Mouse (Mus musculus): Measurements from ENCODE around the gene Lce1g. TPM values are rescaled to one million over a fixed set of nuclear protein-coding genes. Genes with fewer than 3 reads are reported as not detected.

The Lce1g gene
- total and polyA plus RNA-seq, 3 experiments = not detected

DNA sequence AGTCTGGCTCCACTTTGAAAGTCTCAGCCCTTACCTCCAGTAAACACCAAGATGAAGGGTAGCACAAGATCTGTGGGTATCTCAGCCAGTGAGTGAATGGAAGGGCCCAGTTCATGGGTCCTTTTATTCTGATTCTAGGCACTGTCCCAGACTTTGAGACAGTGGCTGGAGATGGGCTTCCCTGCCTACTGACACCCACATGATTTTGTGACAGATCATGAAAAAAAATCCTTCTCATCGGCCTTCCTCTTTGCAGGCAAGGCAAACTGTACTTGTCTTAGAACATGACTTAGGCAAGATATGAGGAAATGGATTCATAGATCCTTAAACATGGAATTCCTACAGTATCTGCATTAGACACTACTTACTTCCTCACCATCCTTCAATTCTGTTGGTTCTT, 13.1 kb downstream of the Lce1g start, which contains the start of gene Gm38119:
Gm38119 (minus strand) TSS at position 101 of the 400 bp plus-strand sequence.
- intact Hi-C loops (cut with DNase I) = no loop called here
- DNase-seq = no peak
- no peak for TF ChIP-seq CTCF (IDR thresholded peaks at IDR 0.05)
- 60% methylated on average over 1 of the region's 1 CpGs for WGBS
- H3K9ac ChIP-seq (ENCODE audit: low read depth, low read length) = no peak within 1 kb of the TSS
- no peaks in the 10 kb centered on the region for H3K79me2 ChIP-seq (replicated peaks; ENCODE audit: control insufficient read depth, insufficient read depth, low read length)
- H3K27ac ChIP-seq = no peak within 1 kb of the TSS
- no peaks in the 10 kb centered on the region for H3K4me1 ChIP-seq (ENCODE audit: control insufficient read depth, insufficient read depth, low read length)
- no peak within 1 kb of the TSS for H3K4me3 ChIP-seq
- H3K27me3 ChIP-seq (ENCODE audit: control insufficient read depth, insufficient read depth, low read length) = no peaks in the 10 kb centered on the region
- no peaks in the 10 kb centered on the region for H3K36me3 ChIP-seq (ENCODE audit: control insufficient read depth, insufficient read depth, low read length)

- WGBS = 84% methylated on average over 5 of the region's 5 CpGs
- Histone ChIP-seq H3K27me3 (ENCODE audit: control insufficient read depth, insufficient read depth, low read length) (no peaks in the 10 kb centered on the region), H3K4me1 (ENCODE audit: control insufficient read depth, insufficient read depth, low read length) (no peaks in the 10 kb centered on the region), H3K4me3 (no peak overlapping the region), H3K79me2 (replicated peaks; ENCODE audit: control insufficient read depth, insufficient read depth, low read length) (no peaks in the 10 kb centered on the region), H3K36me3 (ENCODE audit: control insufficient read depth, insufficient read depth, low read length) (no peaks in the 10 kb centered on the region), H3K9ac (ENCODE audit: low read depth, low read length) (no peak overlapping the region), H3K27ac (no peak overlapping the region)
- intact Hi-C loops (cut with DNase I) = no loop called here
- no peak for DNase-seq
- no peak for TF ChIP-seq POLR2A (IDR thresholded peaks at IDR 0.05; ENCODE audit: insufficient read depth, low read depth, low read length)
- no peak for TF ChIP-seq EP300 (IDR thresholded peaks at IDR 0.05; ENCODE audit: insufficient read depth, low read depth, low read length)
- no peak for TF ChIP-seq CTCF (IDR thresholded peaks at IDR 0.05)
These were observed 29.5 kb downstream of the Lce1g start for GRCm38 (mm10) chr3:92722631-92723030.

DNA sequence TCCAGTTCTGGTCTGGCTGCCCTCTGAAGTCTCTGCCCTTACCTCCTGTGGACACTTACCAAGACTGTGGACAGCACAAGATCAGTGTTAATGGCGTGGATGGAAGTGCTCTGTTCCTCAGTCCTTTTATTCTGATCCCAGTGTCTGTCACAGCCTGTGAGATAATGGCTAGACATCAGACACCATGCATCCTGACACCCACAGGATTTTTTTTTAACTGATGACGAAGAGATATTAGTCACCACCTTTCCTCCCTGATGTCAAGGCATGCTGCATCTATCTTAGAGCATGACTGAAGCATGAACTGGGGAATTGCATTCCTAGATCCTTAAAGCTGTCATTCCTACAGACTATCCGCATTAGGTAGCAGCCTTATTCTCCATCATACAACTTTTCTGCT, 31.9 kb downstream of the Lce1g start, which contains the start of gene Lce1f:
Lce1f (minus strand) TSS at position 101 of the 400 bp plus-strand sequence.
- TF ChIP-seq POLR2A (IDR thresholded peaks at IDR 0.05; ENCODE audit: insufficient read depth, low read depth, low read length) (no peak), CTCF (IDR thresholded peaks at IDR 0.05) (no peak)
- no peak for DNase-seq
- Histone ChIP-seq H3K27me3 (ENCODE audit: control insufficient read depth, insufficient read depth, low read length) (no peaks in the 10 kb centered on the region), H3K4me1 (ENCODE audit: control insufficient read depth, insufficient read depth, low read length) (no peaks in the 10 kb centered on the region), H3K36me3 (ENCODE audit: control insufficient read depth, insufficient read depth, low read length) (no peaks in the 10 kb centered on the region), H3K79me2 (replicated peaks; ENCODE audit: control insufficient read depth, insufficient read depth, low read length) (no peaks in the 10 kb centered on the region), H3K27ac (no peak within 1 kb of the TSS), H3K9ac (ENCODE audit: low read depth, low read length) (no peak within 1 kb of the TSS), H3K4me3 (no peak within 1 kb of the TSS)
- intact Hi-C loops (cut with DNase I) = no loop called here
- WGBS = 58% methylated on average over 3 of the region's 3 CpGs

DNA sequence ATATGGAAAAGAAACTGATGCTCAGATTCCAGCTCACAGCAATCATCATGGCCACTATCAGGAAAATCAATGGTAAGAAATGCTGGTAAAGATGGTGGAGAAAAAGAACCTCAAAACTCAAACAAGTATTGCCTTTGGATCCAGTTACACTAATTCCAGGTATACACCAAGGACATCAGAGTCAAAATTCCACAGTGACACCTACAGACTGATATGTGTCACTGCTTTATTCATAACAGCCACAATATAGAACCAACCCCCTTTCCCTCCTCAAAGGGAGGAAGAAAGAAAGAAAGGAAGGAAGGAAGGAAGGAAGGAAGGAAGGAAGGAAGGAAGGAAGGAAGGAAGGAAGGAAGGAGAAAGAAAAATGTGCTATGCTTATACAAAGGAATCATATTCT, 37.0 kb downstream of the Lce1g start:
- no peaks in the 10 kb centered on the region for H3K27me3 ChIP-seq (ENCODE audit: control insufficient read depth, insufficient read depth, low read length)
- DNase-seq = no peak
- intact Hi-C loops (cut with DNase I) = no loop called here
- TF ChIP-seq CTCF (IDR thresholded peaks at IDR 0.05) = no peak
- no peak for TF ChIP-seq EP300 (IDR thresholded peaks at IDR 0.05; ENCODE audit: insufficient read depth, low read depth, low read length)
- H3K36me3 ChIP-seq (ENCODE audit: control insufficient read depth, insufficient read depth, low read length) = no peaks in the 10 kb centered on the region
- no peaks in the 10 kb centered on the region for H3K79me2 ChIP-seq (replicated peaks; ENCODE audit: control insufficient read depth, insufficient read depth, low read length)
- H3K4me3 ChIP-seq = no peak overlapping the region
- no peaks in the 10 kb centered on the region for H3K4me1 ChIP-seq (ENCODE audit: control insufficient read depth, insufficient read depth, low read length)
- H3K27ac ChIP-seq = no peak overlapping the region
- no peak overlapping the region for H3K9ac ChIP-seq (ENCODE audit: low read depth, low read length)

- 76% methylated on average over 2 of the region's 2 CpGs for WGBS
- intact Hi-C loops (cut with DNase I) = no loop called here
- Histone ChIP-seq H3K36me3 (ENCODE audit: control insufficient read depth, insufficient read depth, low read length) (no peaks in the 10 kb centered on the region), H3K27ac (no peak within 1 kb of the TSS), H3K9ac (ENCODE audit: low read depth, low read length) (no peak within 1 kb of the TSS), H3K27me3 (ENCODE audit: control insufficient read depth, insufficient read depth, low read length) (no peaks in the 10 kb centered on the region), H3K4me1 (ENCODE audit: control insufficient read depth, insufficient read depth, low read length) (no peaks in the 10 kb centered on the region), H3K4me3 (no peak within 1 kb of the TSS), H3K79me2 (replicated peaks; ENCODE audit: control insufficient read depth, insufficient read depth, low read length) (no peaks in the 10 kb centered on the region)
- DNase-seq = no peak
- TF ChIP-seq POLR2A (IDR thresholded peaks at IDR 0.05; ENCODE audit: insufficient read depth, low read depth, low read length) (no peak), CTCF (IDR thresholded peaks at IDR 0.05) (no peak), EP300 (IDR thresholded peaks at IDR 0.05; ENCODE audit: insufficient read depth, low read depth, low read length) (no peak)
These were observed 43.2 kb downstream of the Lce1g start, which contains the start of gene Lce1e for GRCm38 (mm10) chr3:92708974-92709373. Gene Lce1e, minus strand, starts transcription at chr3:92709074.

Other genes starting within 250 kb of the Lce1g start
- gene 2310046K23Rik, start 217.8 kb downstream of the Lce1g start, total RNA-seq (2021) = not detected
- gene 2310046K23Rik, start 217.8 kb downstream of the Lce1g start, polyA plus RNA-seq (2012; rRNA removed) = not detected in 2 replicates
- gene Ivl, start 178.6 kb downstream of the Lce1g start, total RNA-seq (2021) = not detected
- gene Ivl, start 178.6 kb downstream of the Lce1g start, polyA plus RNA-seq (2012; rRNA removed) = not detected in 2 replicates
- gene Smcp, start 163.3 kb downstream of the Lce1g start, total RNA-seq (2021) = not detected
- gene Smcp, start 163.3 kb downstream of the Lce1g start, polyA plus RNA-seq (2012; rRNA removed) = 0.86 and 0.91 TPM in 2 replicates
- not detected for gene 2210017I01Rik, start 144.8 kb downstream of the Lce1g start, total RNA-seq (2021)
- gene 2210017I01Rik, start 144.8 kb downstream of the Lce1g start, polyA plus RNA-seq (2012; rRNA removed) = not detected in 2 replicates
- not detected for gene Lce6a, start 130.7 kb downstream of the Lce1g start, total RNA-seq (2021)
- not detected in 2 replicates for gene Lce6a, start 130.7 kb downstream of the Lce1g start, polyA plus RNA-seq (2012; rRNA removed)
- gene Lce1a1, start 104.0 kb downstream of the Lce1g start, total RNA-seq (2021) = not detected
- gene Lce1a1, start 104.0 kb downstream of the Lce1g start, polyA plus RNA-seq (2012; rRNA removed) = not detected in 2 replicates
- not detected for gene Lce1b, start 95.4 kb downstream of the Lce1g start, total RNA-seq (2021)
- gene Lce1b, start 95.4 kb downstream of the Lce1g start, polyA plus RNA-seq (2012; rRNA removed) = not detected in 2 replicates
- gene Lce1a2, start 82.0 kb downstream of the Lce1g start, total RNA-seq (2021) = not detected
- not detected in 2 replicates for gene Lce1a2, start 82.0 kb downstream of the Lce1g start, polyA plus RNA-seq (2012; rRNA removed)
- not detected for gene Lce1c, start 73.1 kb downstream of the Lce1g start, total RNA-seq (2021)
- not detected in 2 replicates for gene Lce1c, start 73.1 kb downstream of the Lce1g start, polyA plus RNA-seq (2012; rRNA removed)
- not detected for gene Lce1d, start 65.1 kb downstream of the Lce1g start, total RNA-seq (2021)
- gene Lce1d, start 65.1 kb downstream of the Lce1g start, polyA plus RNA-seq (2012; rRNA removed) = not detected in 2 replicates
- not detected for gene Lce1e, start 43.3 kb downstream of the Lce1g start, total RNA-seq (2021)
- not detected in 2 replicates for gene Lce1e, start 43.3 kb downstream of the Lce1g start, polyA plus RNA-seq (2012; rRNA removed)
- not detected for gene Lce1f, start 32.0 kb downstream of the Lce1g start, total RNA-seq (2021)
- gene Lce1f, start 32.0 kb downstream of the Lce1g start, polyA plus RNA-seq (2012; rRNA removed) = not detected in 2 replicates
- gene Gm38119, start 13.2 kb downstream of the Lce1g start, total RNA-seq (2021) = not detected
- gene Gm38119, start 13.2 kb downstream of the Lce1g start, polyA plus RNA-seq (2012; rRNA removed) = not detected in 2 replicates
- gene Lce1h, start 12.7 kb upstream of the Lce1g start, total RNA-seq (2021) = not detected
- not detected in 2 replicates for gene Lce1h, start 12.7 kb upstream of the Lce1g start, polyA plus RNA-seq (2012; rRNA removed)
- not detected for gene Lce1i, start 26.6 kb upstream of the Lce1g start, total RNA-seq (2021)
- not detected in 2 replicates for gene Lce1i, start 26.6 kb upstream of the Lce1g start, polyA plus RNA-seq (2012; rRNA removed)
- not detected for gene Lce1j, start 38.2 kb upstream of the Lce1g start, total RNA-seq (2021)
- gene Lce1j, start 38.2 kb upstream of the Lce1g start, polyA plus RNA-seq (2012; rRNA removed) = not detected in 2 replicates
- gene Lce1k, start 55.6 kb upstream of the Lce1g start, total RNA-seq (2021) = not detected
- gene Lce1k, start 55.6 kb upstream of the Lce1g start, polyA plus RNA-seq (2012; rRNA removed) = not detected in 2 replicates
- not detected for gene Kprp, start 74.9 kb upstream of the Lce1g start, total RNA-seq (2021)
- not detected in 2 replicates for gene Kprp, start 74.9 kb upstream of the Lce1g start, polyA plus RNA-seq (2012; rRNA removed)
- gene Lce1l, start 98.9 kb upstream of the Lce1g start, total RNA-seq (2021) = not detected
- gene Lce1l, start 98.9 kb upstream of the Lce1g start, polyA plus RNA-seq (2012; rRNA removed) = not detected in 2 replicates
- gene 2310050C09Rik, start 117.9 kb upstream of the Lce1g start, total RNA-seq (2021) = not detected
- not detected in 2 replicates for gene 2310050C09Rik, start 117.9 kb upstream of the Lce1g start, polyA plus RNA-seq (2012; rRNA removed)
- not detected for gene Lce3a, start 173.9 kb upstream of the Lce1g start, total RNA-seq (2021)
- gene Lce3a, start 173.9 kb upstream of the Lce1g start, polyA plus RNA-seq (2012; rRNA removed) = not detected in 2 replicates
- gene Lce3b, start 180.6 kb upstream of the Lce1g start, total RNA-seq (2021) = not detected
- gene Lce3b, start 180.6 kb upstream of the Lce1g start, polyA plus RNA-seq (2012; rRNA removed) = not detected in 2 replicates
- not detected for gene Lce3c, start 192.1 kb upstream of the Lce1g start, total RNA-seq (2021)
- gene Lce3c, start 192.1 kb upstream of the Lce1g start, polyA plus RNA-seq (2012; rRNA removed) = not detected in 2 replicates
- gene Lce3d, start 205.1 kb upstream of the Lce1g start, total RNA-seq (2021) = not detected
- not detected in 2 replicates for gene Lce3d, start 205.1 kb upstream of the Lce1g start, polyA plus RNA-seq (2012; rRNA removed)
- not detected for gene Lce3e, start 214.7 kb upstream of the Lce1g start, total RNA-seq (2021)
- not detected in 2 replicates for gene Lce3e, start 214.7 kb upstream of the Lce1g start, polyA plus RNA-seq (2012; rRNA removed)
- not detected for gene Lce3f, start 239.9 kb upstream of the Lce1g start, total RNA-seq (2021)
- gene Lce3f, start 239.9 kb upstream of the Lce1g start, polyA plus RNA-seq (2012; rRNA removed) = not detected in 2 replicates